Mouse (Mus musculus): Measurements from ENCODE around the gene Atxn1.

Gene Atxn1

GRCm38 (mm10) chr13:45865620-45866019, 99.2 kb downstream of the Atxn1 start:
- no peak for ATAC-seq (ENCODE audit: low TSS enrichment)

DNA sequence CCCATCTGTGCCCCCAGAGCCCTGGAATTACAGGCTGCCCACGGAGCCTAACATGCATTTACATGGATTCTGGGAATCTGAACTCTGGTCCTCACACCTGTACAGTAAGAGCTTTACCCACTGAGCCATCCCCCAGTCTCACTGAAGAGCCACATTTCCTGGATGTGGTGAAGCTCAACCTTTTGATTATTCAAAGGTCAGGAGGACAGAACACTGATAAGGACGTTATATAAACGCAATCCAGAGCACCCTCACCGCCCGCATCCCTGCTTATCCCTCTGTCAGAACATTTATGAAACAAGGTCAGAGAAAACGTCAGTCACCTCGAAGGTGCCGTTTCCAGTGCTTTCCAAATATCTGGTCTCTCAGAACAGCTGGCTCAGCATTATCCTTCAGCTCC, 101.0 kb downstream of the Atxn1 start:
- no peak for ATAC-seq (ENCODE audit: low TSS enrichment)

GRCm38 (mm10) chr13:45861885-45862605, 102.8 kb downstream of the Atxn1 start:
- ATAC-seq (ENCODE audit: low TSS enrichment), result peak; percentile 32

GRCm38 (mm10) chr13:45861098-45861580, 103.7 kb downstream of the Atxn1 start:
- no peak for ATAC-seq (ENCODE audit: low TSS enrichment)

- no peak for ATAC-seq (ENCODE audit: low TSS enrichment)
Measured at GRCm38 (mm10) chr13:45859081-45859709, 105.6 kb downstream of the Atxn1 start.

- no peak for ATAC-seq (ENCODE audit: low TSS enrichment)
Measured at GRCm38 (mm10) chr13:45857416-45857815, 107.4 kb downstream of the Atxn1 start.

- ATAC-seq (ENCODE audit: low TSS enrichment), result no peak
Measured at GRCm38 (mm10) chr13:45854531-45854930, 110.3 kb downstream of the Atxn1 start.

GRCm38 (mm10) chr13:45853691-45854090, 111.1 kb downstream of the Atxn1 start:
- no peak for ATAC-seq (ENCODE audit: low TSS enrichment)

GRCm38 (mm10) chr13:45852288-45852687, 112.5 kb downstream of the Atxn1 start:
- no peak for ATAC-seq (ENCODE audit: low TSS enrichment)

- no peak for ATAC-seq (ENCODE audit: low TSS enrichment)
Measured at GRCm38 (mm10) chr13:45851746-45852145, 113.1 kb downstream of the Atxn1 start.

DNA sequence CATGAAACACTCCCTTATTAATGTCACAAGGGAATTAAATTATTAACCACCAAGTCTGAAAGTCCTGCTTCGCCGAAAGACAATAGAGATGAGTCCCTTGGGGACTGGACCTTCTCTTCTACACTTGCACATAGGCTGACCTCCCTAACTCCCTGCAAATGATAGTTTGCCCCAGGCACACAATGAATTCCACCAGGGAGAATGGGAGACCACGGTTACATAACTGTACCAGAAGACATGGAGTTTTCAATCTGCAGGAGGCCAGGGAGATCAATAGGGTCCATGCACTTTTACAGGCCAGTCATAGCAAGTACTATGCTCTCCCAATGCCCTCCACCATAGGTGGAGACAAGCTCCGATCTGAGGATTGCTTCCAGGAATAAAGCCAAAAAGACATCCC, 113.7 kb downstream of the Atxn1 start:
- no peak for ATAC-seq (ENCODE audit: low TSS enrichment)

- ATAC-seq (ENCODE audit: low TSS enrichment), result no peak
Measured at GRCm38 (mm10) chr13:45850181-45850974, 114.4 kb downstream of the Atxn1 start.

DNA sequence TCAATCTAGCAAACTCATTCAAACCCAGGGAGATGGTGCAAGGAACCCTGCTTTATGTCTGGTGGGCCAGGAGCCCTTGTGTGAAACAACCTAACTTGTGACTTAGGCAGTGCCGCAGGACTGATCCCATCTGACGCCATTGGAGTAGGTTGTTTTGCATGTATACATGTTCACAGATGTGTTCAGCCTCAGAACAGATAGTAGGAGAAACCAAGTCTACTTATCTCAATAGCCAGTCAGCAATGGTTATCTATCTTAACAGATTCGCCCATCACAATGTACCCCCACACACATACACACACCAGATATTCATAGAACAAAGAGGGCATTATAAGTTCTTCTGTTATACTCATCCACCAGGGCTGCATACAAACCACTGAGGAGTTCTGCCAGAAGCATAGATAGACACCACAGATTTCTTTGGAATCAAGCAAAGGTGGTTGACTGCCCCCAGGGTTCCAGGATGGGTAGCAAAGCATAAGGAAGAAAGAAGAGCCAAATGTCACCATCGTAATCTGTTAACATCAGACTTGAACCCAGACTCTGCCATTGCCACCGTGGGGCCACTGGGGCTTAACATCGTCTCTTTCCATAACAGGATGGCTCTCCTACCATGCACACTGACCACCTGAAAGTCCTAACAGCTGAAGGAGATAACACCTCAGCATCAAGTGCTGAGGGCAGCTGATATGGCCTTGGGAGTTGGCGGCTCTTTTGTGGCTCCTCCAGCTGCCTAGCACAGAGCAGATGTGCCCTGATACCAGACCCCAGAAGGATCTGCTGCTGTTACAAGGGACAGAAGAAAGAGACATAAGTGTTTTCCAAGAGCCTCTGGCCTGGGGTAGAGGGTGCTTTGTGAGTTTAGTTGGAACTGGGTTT, 115.4 kb downstream of the Atxn1 start:
- no peak for ATAC-seq (ENCODE audit: low TSS enrichment)

DNA sequence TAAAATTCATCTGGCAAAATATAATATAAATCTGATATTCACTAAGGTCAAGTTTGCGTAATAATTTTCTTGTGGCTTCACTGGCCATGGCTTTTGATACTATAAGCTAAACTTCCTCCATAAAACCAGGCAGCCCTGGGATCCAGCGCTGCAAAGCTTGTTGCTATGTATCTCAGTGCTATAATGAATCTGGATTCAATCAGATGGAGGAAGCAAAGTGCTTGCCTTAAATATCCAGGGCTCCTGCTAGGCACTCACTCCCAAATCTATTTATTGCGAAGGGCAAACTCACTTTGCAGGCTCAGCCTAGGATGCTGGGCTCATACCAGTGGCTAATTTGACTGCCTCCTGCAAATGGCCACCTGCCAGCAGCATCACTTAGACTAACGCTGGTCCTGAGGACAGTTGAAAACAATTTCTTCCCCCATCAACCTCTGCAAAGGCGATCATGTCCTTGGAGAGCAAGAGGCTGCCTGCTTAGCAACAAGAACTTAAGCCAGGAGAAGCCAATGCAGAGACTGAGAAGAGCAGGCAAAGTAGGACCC, 122.2 kb downstream of the Atxn1 start:
- ATAC-seq (ENCODE audit: low TSS enrichment), result peak; percentile 62

- ATAC-seq (ENCODE audit: low TSS enrichment), result no peak
Measured at GRCm38 (mm10) chr13:45839901-45840300, 124.9 kb downstream of the Atxn1 start.

DNA sequence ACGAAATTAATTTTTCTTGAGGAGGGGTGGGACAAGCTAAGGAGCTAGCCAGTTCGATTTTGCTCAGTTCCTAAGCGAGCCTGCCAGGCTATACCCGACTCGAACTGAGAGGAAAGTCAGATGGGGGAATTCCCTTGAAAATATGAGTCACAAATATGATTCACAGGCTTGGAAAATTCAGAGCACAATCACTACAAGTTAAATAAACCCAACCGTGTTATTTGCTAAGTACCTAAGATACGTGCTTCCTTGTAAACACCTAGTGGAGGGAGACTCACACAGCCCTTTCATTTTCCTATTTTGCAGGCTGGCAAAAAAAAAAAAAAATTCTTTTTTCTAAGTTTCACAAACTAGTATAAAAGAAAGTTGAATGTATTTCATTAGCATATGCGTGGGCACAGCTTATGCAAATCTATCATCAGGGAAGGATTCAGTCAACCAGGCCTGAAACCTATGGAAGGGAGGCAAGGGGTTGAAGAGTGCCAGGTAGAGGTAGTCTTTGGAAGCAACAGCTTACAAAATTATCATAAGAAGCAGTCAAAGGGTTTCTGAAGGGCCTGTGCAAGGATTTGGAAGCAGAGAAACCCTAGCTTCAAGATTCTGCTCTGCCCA, 127.1 kb downstream of the Atxn1 start:
- peak; percentile 35; the same call in 1 of the 2 replicates for ATAC-seq (ENCODE audit: low TSS enrichment)

DNA sequence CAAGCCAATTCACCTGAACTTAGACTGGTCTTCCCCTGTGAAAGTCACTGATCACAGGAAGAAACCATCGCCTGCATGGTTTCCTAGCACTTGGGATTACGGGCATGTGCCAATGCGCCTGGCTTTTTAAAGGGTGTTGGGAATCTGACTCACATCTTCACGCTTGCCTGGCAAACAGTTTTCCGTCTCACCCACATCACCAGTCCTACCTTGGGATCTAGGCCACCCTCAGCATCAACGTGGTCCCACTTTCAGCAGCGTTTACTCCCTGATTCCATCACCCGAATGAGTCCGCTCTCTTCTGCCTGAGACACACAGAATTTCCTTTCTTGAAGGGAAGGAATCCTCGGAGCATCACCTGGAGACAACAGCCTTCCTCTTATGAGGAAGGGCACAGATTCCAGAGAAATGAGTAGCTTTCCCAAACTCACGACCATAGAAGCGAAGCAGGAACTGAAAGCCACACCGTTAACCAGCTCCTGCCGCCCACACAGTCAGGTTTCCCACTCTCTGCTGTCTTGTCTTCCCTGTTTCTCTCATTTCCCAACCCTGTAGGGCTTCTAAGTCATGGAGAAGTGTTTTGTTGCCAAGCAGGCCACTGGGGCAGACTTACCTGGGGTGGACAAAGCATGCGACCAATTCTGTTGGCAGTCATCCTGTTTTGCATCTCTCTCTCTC, 128.3 kb downstream of the Atxn1 start:
- ATAC-seq (ENCODE audit: low TSS enrichment), result peak; percentile 76

DNA sequence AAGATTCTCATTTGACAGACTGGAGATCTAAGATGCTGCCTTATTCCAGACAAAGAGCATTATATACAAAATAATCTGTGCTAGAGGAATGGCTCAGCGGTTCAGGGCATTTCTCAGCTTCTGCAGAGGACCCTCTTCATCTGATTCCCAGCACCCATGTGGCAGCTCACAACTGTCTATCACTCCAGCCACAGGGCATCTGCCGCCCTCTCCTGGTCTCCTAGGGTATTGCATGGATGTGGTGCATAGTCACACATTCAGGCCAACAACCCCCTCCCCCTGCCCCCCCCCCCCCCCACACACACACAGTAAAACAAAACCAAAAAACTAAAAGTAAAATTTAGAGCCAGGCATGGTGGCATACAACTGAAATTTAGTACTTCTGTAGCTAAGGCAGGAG, 130.5 kb downstream of the Atxn1 start:
- no peak for ATAC-seq (ENCODE audit: low TSS enrichment)

DNA sequence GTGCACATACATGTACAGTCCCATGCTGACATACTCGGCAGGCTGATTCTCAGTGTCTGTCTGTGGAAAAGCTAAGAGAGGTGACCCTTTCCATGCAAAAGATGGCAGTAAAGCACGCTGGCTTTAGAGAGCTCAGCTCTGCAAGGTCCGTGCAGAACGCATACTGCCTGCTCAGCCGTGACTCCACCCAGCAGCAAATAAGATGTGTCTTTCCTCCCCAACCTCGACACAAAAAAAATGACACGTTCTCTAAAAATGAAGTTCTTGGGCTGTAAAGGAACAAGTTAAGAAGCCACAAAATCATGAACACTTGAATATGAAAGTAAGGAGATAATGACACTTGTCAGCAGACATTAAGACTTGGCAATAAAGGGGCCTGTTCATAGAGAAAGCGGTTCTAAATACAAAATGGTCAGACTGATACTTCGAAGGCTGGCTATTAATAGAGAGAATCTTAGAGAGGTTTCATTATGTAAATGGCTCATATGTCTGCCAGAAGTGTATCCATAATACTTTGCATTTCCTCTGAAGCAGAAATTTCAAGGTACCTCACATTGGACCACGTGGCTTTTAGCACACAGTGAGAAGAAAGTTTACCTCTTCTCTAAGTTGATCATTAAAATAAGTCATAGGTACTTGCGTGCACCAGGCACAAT, 132.0 kb downstream of the Atxn1 start:
- no peak for ATAC-seq (ENCODE audit: low TSS enrichment)
